Mouse (Mus musculus) lung, adult 2 months (tissue): ENCODE results near the gene Mfsd9. TPM values are rescaled to one million over a fixed set of nuclear protein-coding genes. Genes with fewer than 3 reads are reported as not detected.
"Not testable (repeated sequence)": the region's sequence is repeated elsewhere in the genome, so short reads cannot be mapped to it uniquely, and the experiment has no call there.

ENCODE experiments used
- DNase-seq: peaks from one replicate; pipeline ENCODE4 v3.0.0; 2022
- H3K4me1 ChIP-seq: fragments of 200-500 bp; 2 replicates; pipeline ENCODE4 v1.6.1; 2011; ENCODE audit warnings: low read length; ENCODE audit not compliant: control insufficient read depth, insufficient read depth
- H3K4me3 ChIP-seq: fragments of 200-500 bp; replicated peaks from 2 replicates; pipeline ENCODE3; 2011; ENCODE audit warnings: low read depth, mild to moderate bottlenecking, control low read depth, low read length; ENCODE audit errors: extremely low read depth
- CTCF ChIP-seq: fragments of 200-500 bp; IDR thresholded peaks from 2 replicates; pipeline ENCODE4 v1.5.1; 2011; ENCODE audit warnings: mild to moderate bottlenecking, low read length, control low read depth; ENCODE audit not compliant: insufficient read depth
- POLR2A ChIP-seq: fragments of 200-500 bp; IDR thresholded peaks from 2 replicates; pipeline ENCODE4 v1.6.1; 2011; ENCODE audit warnings: low read depth, mild to moderate bottlenecking, control low read depth, low read length, borderline replicate concordance; ENCODE audit errors: extremely low read depth
- WGBS: fragments of 180-500 bp; shearing (Covaris S2); methylation state at CpG from one replicate; pipeline ENCODE4 v1.1.7; 2018; 5-methylcytosine and 5-hydroxymethylcytosine counted together
- polyA plus RNA-seq: library from polyadenylated mRNA; depleted of rRNA; stranded (reverse); fragments of >200 nt; gene quantifications from 2 replicates; pipeline ENCODE4 v1.2.3, GENCODE M21; 2012

The Mfsd9 gene
- polyA plus RNA-seq, 1 experiment, result 2.8 TPM

- no peaks in the 10 kb centered on the region for H3K4me1 ChIP-seq
- H3K4me3 ChIP-seq, result no peak overlapping the region
- DNase-seq, result peak; percentile 17
- 31% methylated on average over 6 of the region's 6 CpGs for whole genome bisulfite sequencing
- TF ChIP-seq CTCF (peak; percentile 34), POLR2A (no peak)
Measured at GRCm38 (mm10) chr1:40768606-40769005, 21.9 kb downstream of the Mfsd9 start.

GRCm38 (mm10) chr1:40767588-40767987 is 22.9 kb downstream of the Mfsd9 start:
- TF ChIP-seq CTCF (no peak), POLR2A (no peak)
- no peak overlapping the region for H3K4me3 ChIP-seq
- DNase-seq, result no peak
- no peaks in the 10 kb centered on the region for H3K4me1 ChIP-seq
- 86% methylated on average over 18 of the region's 18 CpGs for WGBS

GRCm38 (mm10) chr1:40765521-40765920 is 25.0 kb downstream of the Mfsd9 start:
- no peak overlapping the region for H3K4me3 ChIP-seq
- TF ChIP-seq POLR2A (no peak), CTCF (no peak)
- no peaks in the 10 kb centered on the region for H3K4me1 ChIP-seq
- DNase-seq, result no peak
- WGBS, result 85% methylated on average over 12 of the region's 12 CpGs

- TF ChIP-seq POLR2A, result no peak
- no peak for TF ChIP-seq CTCF
- WGBS, result 86% methylated on average over 15 of the region's 15 CpGs
- DNase-seq, result no peak
- no peak overlapping the region for H3K4me3 ChIP-seq
- no peaks in the 10 kb centered on the region for H3K4me1 ChIP-seq
Measured at GRCm38 (mm10) chr1:40764701-40765275, 25.7 kb downstream of the Mfsd9 start.

- Histone ChIP-seq H3K4me1 (no peaks in the 10 kb centered on the region), H3K4me3 (no peak overlapping the region)
- TF ChIP-seq POLR2A (no peak), CTCF (no peak)
- WGBS, result 83% methylated on average over 1 of the region's 1 CpGs
- DNase-seq, result no peak
Measured at GRCm38 (mm10) chr1:40764042-40764441, 26.4 kb downstream of the Mfsd9 start.

- no peak for DNase-seq
- Histone ChIP-seq H3K4me3 (no peak overlapping the region), H3K4me1 (no peaks in the 10 kb centered on the region)
- TF ChIP-seq CTCF (no peak), POLR2A (no peak)
- WGBS, result 67% methylated on average over 6 of the region's 6 CpGs
Measured at GRCm38 (mm10) chr1:40759751-40760445, 30.6 kb downstream of the Mfsd9 start.

GRCm38 (mm10) chr1:40746089-40746488 is 44.4 kb downstream of the Mfsd9 start:
- no peak overlapping the region for H3K4me3 ChIP-seq
- DNase-seq, result no peak
- TF ChIP-seq CTCF (no peak), POLR2A (no peak)
- 61% methylated on average over 5 of the region's 5 CpGs for WGBS
- H3K4me1 ChIP-seq, result no peaks in the 10 kb centered on the region

GRCm38 (mm10) chr1:40740739-40741138 is 49.7 kb downstream of the Mfsd9 start:
- 42% methylated on average over 2 of the region's 2 CpGs for WGBS
- H3K4me1 ChIP-seq, result no peaks in the 10 kb centered on the region

GRCm38 (mm10) chr1:40738246-40738645 is 52.2 kb downstream of the Mfsd9 start:
- not testable (repeated sequence) for H3K4me1 ChIP-seq, DNase-seq, H3K4me3 ChIP-seq
- 95% methylated on average over 9 of the region's 9 CpGs for WGBS

More at GRCm38 (mm10) chr1:40740739-40741138, 49.7 kb downstream of the Mfsd9 start:
- H3K4me3 ChIP-seq, result no peak overlapping the region
- DNase-seq, result no peak
- TF ChIP-seq POLR2A, result no peak
- no peak for TF ChIP-seq CTCF

GRCm38 (mm10) chr1:40737671-40738070 is 52.8 kb downstream of the Mfsd9 start:
- H3K4me1 ChIP-seq, result no peaks in the 10 kb centered on the region

More at GRCm38 (mm10) chr1:40737671-40738070, 52.8 kb downstream of the Mfsd9 start:
- no peak overlapping the region for H3K4me3 ChIP-seq
- TF ChIP-seq POLR2A (no peak), CTCF (no peak)
- DNase-seq, result no peak
- 65% methylated on average over 8 of the region's 8 CpGs for WGBS
